Comparison of ENCODE assay signal across 12 mouse cellular contexts in the genomic region with DNA sequence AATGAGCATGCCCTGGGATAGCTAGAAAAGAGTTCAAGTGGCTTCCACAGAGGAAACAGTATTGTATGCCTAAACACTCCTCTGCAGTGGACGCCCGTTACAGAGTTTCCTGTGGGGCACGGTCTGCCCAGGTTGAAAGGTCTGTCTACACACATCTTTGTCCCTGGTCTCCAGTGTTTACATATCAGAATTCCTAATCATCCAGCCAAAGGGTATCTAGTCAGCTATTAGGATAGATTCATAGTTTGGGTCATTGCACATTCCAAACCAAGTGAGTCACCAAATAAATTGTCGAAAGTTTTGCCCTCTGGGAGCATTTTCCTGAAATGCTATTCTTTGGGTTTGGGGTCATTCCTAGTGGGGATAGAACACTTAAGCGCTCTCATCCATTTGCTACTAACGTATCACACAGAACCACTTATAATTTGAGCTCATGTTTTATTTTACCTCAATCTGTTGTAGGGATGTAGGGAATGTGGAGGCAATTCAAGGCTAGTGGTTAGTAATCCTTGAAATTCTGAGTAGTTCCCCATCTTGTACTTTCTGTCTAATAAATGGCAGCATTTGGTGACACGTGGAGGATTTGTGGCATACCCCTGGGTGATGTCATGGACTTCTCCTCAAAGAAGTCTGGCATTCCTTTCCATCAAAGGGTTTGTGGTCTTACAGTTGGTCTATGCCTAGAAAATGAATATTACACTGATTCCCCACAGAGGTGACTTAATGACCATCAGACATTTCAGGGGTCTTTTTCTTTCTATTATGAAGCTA. TPM values are rescaled to one million over a fixed set of nuclear protein-coding genes. Genes with fewer than 3 reads are reported as not detected.
A peak's percentile ranks its signal among the peaks of the same experiment; 100 is the strongest.
DNase-seq lines count a peak whose midpoint lies in the region; ATAC-seq and TF ChIP-seq lines count a peak whose summit lies in the region.
"Had no signal": no experiment of that assay in that cellular context is flagged by ENCODE, and none has a peak within 500 bp of the region (broad histone marks: within the 10 kb centered on the region; RNA-seq: fewer than 3 reads in every experiment).

No protein-coding gene starts in this region.

- no peaks in the 10 kb centered on the region for H3K36me3 ChIP-seq in kidney, postnatal 0 days (ENCODE audit: insufficient read depth, low read length)
- H3K36me3 ChIP-seq in heart, postnatal 0 days (replicated peaks; ENCODE audit: control insufficient read depth, insufficient read depth, low read length) = no peaks in the 10 kb centered on the region
- H3K36me3 ChIP-seq in macrophage (ENCODE audit: inconsistent target) = no peaks in the 10 kb centered on the region

- peak overlapping the region; percentile 15; the same call in 1 of the 2 replicates for H3K27ac ChIP-seq in kidney, postnatal 0 days
- peak overlapping the region; percentile 61 for H3K27ac ChIP-seq in heart, postnatal 0 days (ENCODE audit: low read depth)
- peak overlapping the region; percentile 81 for H3K27ac ChIP-seq in macrophage

- no peak overlapping the region for H3K4me3 ChIP-seq in kidney, postnatal 0 days (replicated peaks; ENCODE audit: low read depth, low read length)
- no peak overlapping the region for H3K4me3 ChIP-seq in heart, postnatal 0 days (ENCODE audit: low read depth, low read length)
- no peak overlapping the region for H3K4me3 ChIP-seq in macrophage (ENCODE audit: inconsistent target)

- no peaks in the 10 kb centered on the region for H3K9me3 ChIP-seq in kidney, postnatal 0 days (replicated peaks; ENCODE audit: low read length)
- no peaks in the 10 kb centered on the region for H3K9me3 ChIP-seq in heart, postnatal 0 days (replicated peaks; ENCODE audit: control insufficient read depth, low read length)

- 70% methylated on average over 7 of the region's 7 CpGs for WGBS in kidney, postnatal 0 days
- 65% methylated on average over 7 of the region's 7 CpGs for WGBS in heart, postnatal 0 days
- WGBS in macrophage (ENCODE audit: missing documents) = 51% methylated on average over 7 of the region's 7 CpGs

- peak; percentile 15 to 79 for DNase-seq in adrenal gland, adult (ENCODE audit: inconsistent age in 2 of 2, low spot score in 1 of 2)
- DNase-seq in adrenal gland, adult 8-10 months = no peak
- no peak for DNase-seq in kidney, postnatal 0 days (ENCODE audit: low spot score)
- no peak for DNase-seq in kidney, adult 11 months
- no peak for DNase-seq in heart, postnatal 0 days (ENCODE audit: low spot score)
- DNase-seq in urinary bladder, postnatal 14 days (ENCODE audit: low spot score) = no peak
- DNase-seq in adipocyte (ENCODE audit: low spot score) = no peak
- DNase-seq: cerebellum, postnatal 14 days; gastrocnemius, postnatal 10 days; layer of hippocampus, postnatal 36 days had no signal

- ATAC-seq in kidney, postnatal 0 days (replicated peaks; ENCODE audit: low FRiP score, low read depth) = no peak
- no peak; the same call in 1 of the 2 replicates for ATAC-seq in heart, postnatal 0 days (ENCODE audit: insufficient read depth, low read depth)
- ATAC-seq: inflammation-experienced regulatory T-cells, adult 6 months had no signal

- H3K79me2 ChIP-seq in macrophage (ENCODE audit: inconsistent target) = peaks cover 57% of the 10 kb centered on the region

- H3K27me3 ChIP-seq in kidney, postnatal 0 days (ENCODE audit: insufficient read depth, low read length) = no peaks in the 10 kb centered on the region
- no peaks in the 10 kb centered on the region for H3K27me3 ChIP-seq in heart, postnatal 0 days (ENCODE audit: control insufficient read depth, insufficient read depth, low read length)

- H3K4me1 ChIP-seq in kidney, postnatal 0 days (replicated peaks; ENCODE audit: insufficient read depth, low read length) = peaks cover 30% of the 10 kb centered on the region
- peaks cover 23% of the 10 kb centered on the region for H3K4me1 ChIP-seq in heart, postnatal 0 days (ENCODE audit: control insufficient read depth, insufficient read depth)

- no peak overlapping the region for H3K4me2 ChIP-seq in kidney, postnatal 0 days (ENCODE audit: low read length)
- no peak overlapping the region for H3K4me2 ChIP-seq in heart, postnatal 0 days (ENCODE audit: low read depth, low read length)

- no peak for TF ChIP-seq CTCF in kidney, postnatal 0 days (IDR thresholded peaks at IDR 0.05; ENCODE audit: low read depth)
- TF ChIP-seq CTCF in heart, postnatal 0 days (IDR thresholded peaks at IDR 0.05; ENCODE audit: low read depth) = no peak

- no peak for TF ChIP-seq EP300 in heart, postnatal 0 days (IDR thresholded peaks at IDR 0.05; ENCODE audit: low read depth)

- no peak overlapping the region for H3K9ac ChIP-seq in kidney, postnatal 0 days (ENCODE audit: low read depth, low read length)
- no peak overlapping the region for H3K9ac ChIP-seq in heart, postnatal 0 days (replicated peaks; ENCODE audit: low read depth, low read length)

RNA-seq across cellular contexts. Expression of gene Map3k20, which starts 33.8 kb away (rescaled TPM):
- total RNA-seq in adrenal gland, adult 8-10 months (2022) = 10 to 100 TPM; 30.6 to 46.2 (median 35.6) TPM
- polyA plus RNA-seq in kidney, postnatal 0 days (2015; fragmentation: Nextera tagmentation; extraction: Ambion mirVana) = 10.1 and 11.5 TPM in 2 replicates
- total RNA-seq in heart, postnatal 0 days (2014; rRNA removed; ENCODE audit: low replicate concordance) = 95.0 and 108 TPM in 2 replicates
- 24.4 and 26.1 TPM in 2 replicates for polyA plus RNA-seq in heart, postnatal 0 days (2015; fragmentation: Nextera tagmentation; extraction: Ambion mirVana)
- 100 to 1,000 TPM in 2 of 26 experiments, 10 to 100 TPM in 24; 37.3 to 146 (median 66.1) TPM for total RNA-seq in macrophage (2018; cell fraction: chromatin; rRNA removed)
- total RNA-seq in macrophage (2018; cell fraction: cytosol; rRNA removed) = 10 to 100 TPM; 14.6 to 38.4 (median 24.7) TPM
- 100 to 1,000 TPM in 1 of 26 experiments, 10 to 100 TPM in 25; 21.7 to 109 (median 43.0) TPM for total RNA-seq in macrophage (2018; cell fraction: nucleus; rRNA removed)
- polyA plus RNA-seq in macrophage (2018) = 10.0 to 19.0 TPM (median 16.9 TPM) in 3 replicates

Comparison
In these comparisons a context has a peak if more than half of its experiments do, and no peak if none do; other contexts are left out.
1. DNase-seq: peak in adrenal gland, adult (2 of 2); none in adrenal gland, adult 8-10 months (single experiment), kidney, postnatal 0 days (single experiment), kidney, adult 11 months (single experiment), heart, postnatal 0 days (single experiment), urinary bladder, postnatal 14 days (single experiment) and adipocyte (single experiment).
2. H3K27ac ChIP-seq: peak in every context shown above with its lines; median percentile 81 in macrophage; 61 in heart, postnatal 0 days; 15 in kidney, postnatal 0 days.